Mouse (Mus musculus): ENCODE results near the gene Pi16. TPM values are rescaled to one million over a fixed set of nuclear protein-coding genes. Genes with fewer than 3 reads are reported as not detected.
A peak's percentile ranks its signal among the peaks of the same experiment; 100 is the strongest.

The Pi16 gene
- total RNA-seq, 1 experiment: 0.71 TPM

- no peak for TF ChIP-seq ZNF384 (IDR thresholded peaks at IDR 0.05; ENCODE audit: low read depth, low read length)
- TF ChIP-seq ZC3H11A (IDR thresholded peaks at IDR 0.05; ENCODE audit: borderline replicate concordance, low read depth, low read length): no peak
- no peak for TF ChIP-seq HCFC1 (IDR thresholded peaks at IDR 0.05; ENCODE audit: borderline replicate concordance, insufficient read depth, low read length)
- TF ChIP-seq MAFK (IDR thresholded peaks at IDR 0.05; ENCODE audit: insufficient read depth, low read depth, low read length): no peak
- TF ChIP-seq CHD2 (IDR thresholded peaks at IDR 0.05; ENCODE audit: low read depth, low read length): no peak
- no peaks in the 10 kb centered on the region for H3K36me3 ChIP-seq (ENCODE audit: control insufficient read depth, insufficient read depth, low read length, poor library complexity, severe bottlenecking)
- peak overlapping the region; percentile 12 for H3K9ac ChIP-seq (ENCODE audit: insufficient read depth, low read depth, low read length, poor library complexity, severe bottlenecking)
- no peak for DNase-seq (ENCODE audit: low read depth, low spot score)
- peak overlapping the region; percentile 31 to 36; a peak in 3 of 4 replicates for H3K4me3 ChIP-seq (ENCODE audit: insufficient read depth in 1 of 2, low read depth in 1 of 2, low read length in 2 of 2, poor library complexity in 1 of 2, severe bottlenecking in 1 of 2)
- peaks cover 4 to 14% of the 10 kb centered on the region in 2 experiments; a peak in 2 of 4 replicates for H3K4me1 ChIP-seq (ENCODE audit: control insufficient read depth in 2 of 2, insufficient read depth in 2 of 2, low read length in 2 of 2, poor library complexity in 1 of 2)
- in situ Hi-C loops (cut with MboI; ENCODE audit: low sequenced_read_pairs in 2 of 2, unreplicated experiment in 2 of 2): no loop called here
- no peak overlapping the region for H3K27ac ChIP-seq (ENCODE audit: insufficient read depth, low read depth, low read length, poor library complexity, severe bottlenecking)
- no peaks in the 10 kb centered on the region for H3K9me3 ChIP-seq (ENCODE audit: control insufficient read depth, insufficient read depth, low read depth, low read length)
Observed at GRCm38 (mm10) chr17:29321765-29322602, 4.5 kb downstream of the Pi16 start.

DNA sequence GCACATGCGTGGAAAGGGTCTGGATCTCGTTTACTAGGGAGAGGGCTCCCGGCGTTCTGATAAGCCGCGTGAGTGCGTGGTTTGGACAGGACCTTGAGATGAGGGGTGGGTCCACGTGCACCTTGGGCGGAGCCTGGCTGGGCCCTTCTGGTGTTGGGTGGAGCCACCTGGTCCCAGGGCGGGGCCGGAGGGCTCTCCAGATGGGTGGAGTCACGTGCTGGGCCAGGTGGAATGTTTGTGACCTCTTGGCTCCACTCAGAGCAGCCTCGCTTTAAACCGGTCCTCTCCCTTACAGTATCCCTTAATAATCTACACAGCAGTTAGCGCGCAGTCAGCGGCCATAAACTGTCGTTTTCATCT, 5.1 kb downstream of the Pi16 start:
- Histone ChIP-seq H3K9ac (ENCODE audit: insufficient read depth, low read depth, low read length, poor library complexity, severe bottlenecking) (peak overlapping the region; percentile 12), H3K4me1 (ENCODE audit: control insufficient read depth in 2 of 2, insufficient read depth in 2 of 2, low read length in 2 of 2, poor library complexity in 1 of 2) (peaks cover 4 to 16% of the 10 kb centered on the region in 2 experiments; a peak in 2 of 4 replicates), H3K27ac (ENCODE audit: insufficient read depth, low read depth, low read length, poor library complexity, severe bottlenecking) (no peak overlapping the region), H3K36me3 (ENCODE audit: control insufficient read depth, insufficient read depth, low read length, poor library complexity, severe bottlenecking) (no peaks in the 10 kb centered on the region), H3K9me3 (ENCODE audit: control insufficient read depth, insufficient read depth, low read depth, low read length) (no peaks in the 10 kb centered on the region), H3K4me3 (ENCODE audit: insufficient read depth in 1 of 2, low read depth in 1 of 2, low read length in 2 of 2, poor library complexity in 1 of 2, severe bottlenecking in 1 of 2) (peak overlapping the region; percentile 36 to 39)
- TF ChIP-seq MAFK (IDR thresholded peaks at IDR 0.05; ENCODE audit: insufficient read depth, low read depth, low read length): no peak
- no peak for TF ChIP-seq ZC3H11A (IDR thresholded peaks at IDR 0.05; ENCODE audit: borderline replicate concordance, low read depth, low read length)
- TF ChIP-seq CHD2 (IDR thresholded peaks at IDR 0.05; ENCODE audit: low read depth, low read length): no peak
- TF ChIP-seq HCFC1 (IDR thresholded peaks at IDR 0.05; ENCODE audit: borderline replicate concordance, insufficient read depth, low read length): no peak
- TF ChIP-seq ZNF384 (IDR thresholded peaks at IDR 0.05; ENCODE audit: low read depth, low read length): no peak
- peak; percentile 86 for DNase-seq (ENCODE audit: low read depth, low spot score)
- in situ Hi-C loops (cut with MboI; ENCODE audit: low sequenced_read_pairs in 2 of 2, unreplicated experiment in 2 of 2): no loop called here

- H3K9ac ChIP-seq (ENCODE audit: insufficient read depth, low read depth, low read length, poor library complexity, severe bottlenecking): no peak overlapping the region
- no peaks in the 10 kb centered on the region for H3K9me3 ChIP-seq (ENCODE audit: control insufficient read depth, insufficient read depth, low read depth, low read length)
- no peak overlapping the region for H3K27ac ChIP-seq (ENCODE audit: insufficient read depth, low read depth, low read length, poor library complexity, severe bottlenecking)
- H3K36me3 ChIP-seq (ENCODE audit: control insufficient read depth, insufficient read depth, low read length, poor library complexity, severe bottlenecking): no peaks in the 10 kb centered on the region
- TF ChIP-seq ZNF384 (IDR thresholded peaks at IDR 0.05; ENCODE audit: low read depth, low read length) (peak; percentile 54; the same call in 1 of the 2 replicates), MAFK (IDR thresholded peaks at IDR 0.05; ENCODE audit: insufficient read depth, low read depth, low read length) (no peak), ZC3H11A (IDR thresholded peaks at IDR 0.05; ENCODE audit: borderline replicate concordance, low read depth, low read length) (no peak), CHD2 (IDR thresholded peaks at IDR 0.05; ENCODE audit: low read depth, low read length) (no peak), HCFC1 (IDR thresholded peaks at IDR 0.05; ENCODE audit: borderline replicate concordance, insufficient read depth, low read length) (no peak)
- H3K4me3 ChIP-seq (ENCODE audit: insufficient read depth in 1 of 2, low read depth in 1 of 2, low read length in 2 of 2, poor library complexity in 1 of 2, severe bottlenecking in 1 of 2): no peak overlapping the region
- no peak for DNase-seq (ENCODE audit: low read depth, low spot score)
- H3K4me1 ChIP-seq (ENCODE audit: control insufficient read depth in 2 of 2, insufficient read depth in 2 of 2, low read length in 2 of 2, poor library complexity in 1 of 2): peaks cover 4 to 19% of the 10 kb centered on the region in 2 experiments; a peak in 2 of 4 replicates
- in situ Hi-C loops (cut with MboI; ENCODE audit: low sequenced_read_pairs in 2 of 2, unreplicated experiment in 2 of 2): no loop called here
Observed at GRCm38 (mm10) chr17:29323625-29324024, 6.1 kb downstream of the Pi16 start.

- in situ Hi-C loops (cut with MboI; ENCODE audit: low sequenced_read_pairs in 2 of 2, unreplicated experiment in 2 of 2): no loop called here
- Histone ChIP-seq H3K9me3 (ENCODE audit: control insufficient read depth, insufficient read depth, low read depth, low read length) (no peaks in the 10 kb centered on the region), H3K9ac (ENCODE audit: insufficient read depth, low read depth, low read length, poor library complexity, severe bottlenecking) (no peak overlapping the region), H3K4me3 (ENCODE audit: insufficient read depth in 1 of 2, low read depth in 1 of 2, low read length in 2 of 2, poor library complexity in 1 of 2, severe bottlenecking in 1 of 2) (no peak overlapping the region), H3K36me3 (ENCODE audit: control insufficient read depth, insufficient read depth, low read length, poor library complexity, severe bottlenecking) (no peaks in the 10 kb centered on the region), H3K4me1 (ENCODE audit: control insufficient read depth in 2 of 2, insufficient read depth in 2 of 2, low read length in 2 of 2, poor library complexity in 1 of 2) (peaks cover 4 to 21% of the 10 kb centered on the region in 2 experiments; a peak in 2 of 4 replicates), H3K27ac (ENCODE audit: insufficient read depth, low read depth, low read length, poor library complexity, severe bottlenecking) (no peak overlapping the region)
- TF ChIP-seq ZNF384 (IDR thresholded peaks at IDR 0.05; ENCODE audit: low read depth, low read length) (no peak), MAFK (IDR thresholded peaks at IDR 0.05; ENCODE audit: insufficient read depth, low read depth, low read length) (no peak), HCFC1 (IDR thresholded peaks at IDR 0.05; ENCODE audit: borderline replicate concordance, insufficient read depth, low read length) (no peak), ZC3H11A (IDR thresholded peaks at IDR 0.05; ENCODE audit: borderline replicate concordance, low read depth, low read length) (no peak), CHD2 (IDR thresholded peaks at IDR 0.05; ENCODE audit: low read depth, low read length) (no peak)
- no peak for DNase-seq (ENCODE audit: low read depth, low spot score)
Observed at GRCm38 (mm10) chr17:29325831-29326230, 8.4 kb downstream of the Pi16 start.
